Mouse (Mus musculus) adrenal gland, postnatal 10 days (tissue): ENCODE measurements at regions not wholly inside any gene's neighbourhood (a gene's known extent, or its start where the extent isn't known, plus 50 kb on each side); places are given as distances from the start of the nearest gene placed in this dataset.

Experiments used
- DNase-seq: peaks from one replicate; pipeline ENCODE4 v3.0.0; 2021; ENCODE audit warnings: mixed read lengths

DNA sequence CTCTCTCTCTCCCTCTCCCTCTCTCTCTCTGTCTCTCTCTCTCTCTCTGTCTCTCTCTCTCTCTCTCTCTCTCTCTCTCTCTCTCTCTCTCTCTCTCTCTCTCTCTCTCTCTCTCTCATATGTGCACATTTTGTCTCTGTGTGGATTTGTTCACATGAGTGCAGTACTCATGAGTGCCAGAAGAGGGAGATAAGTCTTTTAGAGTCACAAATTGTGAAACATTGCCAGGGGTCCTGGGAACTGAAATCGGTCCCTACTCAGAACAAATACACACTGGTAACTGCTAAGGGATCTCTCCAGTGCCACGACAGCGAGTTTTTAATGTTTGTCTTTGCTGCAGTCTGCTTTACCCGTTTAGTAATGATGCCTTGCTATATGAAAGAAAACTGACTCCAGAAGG lies 356.2 kb upstream of the Igbp1b start:
- DNase-seq, result no peak

GRCm38 (mm10) chr6:139010501-139010900 lies 352.2 kb upstream of the Igbp1b start:
- DNase-seq, result no peak
